Mouse (Mus musculus) adrenal gland, postnatal 10 days (tissue): ENCODE results near the gene Hdac7. TPM values are rescaled to one million over a fixed set of nuclear protein-coding genes. Genes with fewer than 3 reads are reported as not detected.

Experiments used
- DNase-seq: peaks from one replicate; pipeline ENCODE4 v3.0.0; 2021; ENCODE audit warnings: mixed read lengths
- total RNA-seq, 2 experiments: library from RNA; stranded (reverse); gene quantifications; 2 replicates each; pipeline ENCODE4 v1.2.3; 2021

Hdac7 gene
- total RNA-seq, 2 experiments from 2014 or later, result 50.4 to 76.7 TPM

GRCm38 (mm10) chr15:97787799-97788667 is 56.3 kb downstream of the Hdac7 start:
- no peak for DNase-seq

GRCm38 (mm10) chr15:97787148-97787798 is 57.0 kb downstream of the Hdac7 start:
- no peak for DNase-seq

GRCm38 (mm10) chr15:97786412-97787112 is 57.7 kb downstream of the Hdac7 start:
- no peak for DNase-seq

GRCm38 (mm10) chr15:97785731-97786411 is 58.4 kb downstream of the Hdac7 start:
- no peak for DNase-seq

- DNase-seq, result peak; percentile 66
Observed at GRCm38 (mm10) chr15:97784561-97785161, 59.6 kb downstream of the Hdac7 start.

- peak; percentile 97 for DNase-seq
Observed at GRCm38 (mm10) chr15:97784092-97784559, 60.2 kb downstream of the Hdac7 start.

- peak; percentile 87 for DNase-seq
Observed at GRCm38 (mm10) chr15:97782749-97783105, 61.6 kb downstream of the Hdac7 start.

- no peak for DNase-seq
Observed at GRCm38 (mm10) chr15:97781961-97782748, 62.1 kb downstream of the Hdac7 start.

- no peak for DNase-seq
Observed at GRCm38 (mm10) chr15:97780611-97781031, 63.7 kb downstream of the Hdac7 start.

- no peak for DNase-seq
Observed at GRCm38 (mm10) chr15:97779576-97779975, 64.7 kb downstream of the Hdac7 start.

GRCm38 (mm10) chr15:97778311-97779098 is 65.8 kb downstream of the Hdac7 start, which contains the start of gene Slc48a1:
TSS of gene Slc48a1 (plus strand) at chr15:97778520.
- no peak for DNase-seq

GRCm38 (mm10) chr15:97776919-97777318 is 67.4 kb downstream of the Hdac7 start:
- DNase-seq, result no peak

- peak; percentile 89 for DNase-seq
Observed at GRCm38 (mm10) chr15:97776514-97776913, 67.8 kb downstream of the Hdac7 start.

GRCm38 (mm10) chr15:97773961-97774370 is 70.3 kb downstream of the Hdac7 start:
- no peak for DNase-seq

- DNase-seq, result peak; percentile 77
Observed at GRCm38 (mm10) chr15:97773108-97773507, 71.2 kb downstream of the Hdac7 start.

GRCm38 (mm10) chr15:97770280-97770679 is 74.0 kb downstream of the Hdac7 start:
- DNase-seq, result no peak

GRCm38 (mm10) chr15:97768192-97768591 is 76.1 kb downstream of the Hdac7 start:
- peak; percentile 57 for DNase-seq

- peak; percentile 85 for DNase-seq
Observed at GRCm38 (mm10) chr15:97767280-97768186, 76.8 kb downstream of the Hdac7 start, which contains the start of gene Rapgef3. TSS of gene Rapgef3 (minus strand) at chr15:97767972.
